Mouse (Mus musculus): ENCODE data around the gene Slc4a1. TPM values are rescaled to one million over a fixed set of nuclear protein-coding genes. Genes with fewer than 3 reads are reported as not detected.

The Slc4a1 gene
- total and polyA plus RNA-seq, 2 experiments = 0.10 to 0.65 TPM

- 21% methylated on average over 3 of the region's 3 CpGs for WGBS
- Histone ChIP-seq H3K36me3 (ENCODE audit: control insufficient read depth, insufficient read depth, low read length) (no peaks in the 10 kb centered on the region), H3K4me3 (ENCODE audit: insufficient read depth, low read depth, low read length) (no peak overlapping the region), H3K27ac (replicated peaks; ENCODE audit: insufficient read depth, low read depth, low read length) (peak overlapping the region; percentile 88), H3K9ac (ENCODE audit: low read depth, low read length) (peak overlapping the region; percentile 51), H3K4me1 (ENCODE audit: control insufficient read depth, insufficient read depth, low read length) (peaks cover 18% of the 10 kb centered on the region), H3K79me2 (ENCODE audit: control insufficient read depth, insufficient read depth, low read length) (peaks cover 7% of the 10 kb centered on the region; the same call in 1 of the 2 replicates), H3K27me3 (ENCODE audit: control insufficient read depth, insufficient read depth, low read length) (no peaks in the 10 kb centered on the region)
- DNase-seq (ENCODE audit: extremely low read depth, low read depth, low spot score) = peak; percentile 63
- no peak for TF ChIP-seq POLR2A (IDR thresholded peaks at IDR 0.05; ENCODE audit: extremely low read depth, insufficient read depth, low read length)
- no peak for TF ChIP-seq CTCF (IDR thresholded peaks at IDR 0.05; ENCODE audit: low read depth, low read length)
Measured at GRCm38 (mm10) chr11:102409795-102410330, 43.9 kb upstream of the Slc4a1 start.

GRCm38 (mm10) chr11:102408888-102409794, 43.1 kb upstream of the Slc4a1 start:
- TF ChIP-seq CTCF (IDR thresholded peaks at IDR 0.05; ENCODE audit: low read depth, low read length) (no peak), POLR2A (IDR thresholded peaks at IDR 0.05; ENCODE audit: extremely low read depth, insufficient read depth, low read length) (no peak)
- no peaks in the 10 kb centered on the region for H3K27me3 ChIP-seq (ENCODE audit: control insufficient read depth, insufficient read depth, low read length)
- H3K79me2 ChIP-seq (ENCODE audit: control insufficient read depth, insufficient read depth, low read length) = peaks cover 7% of the 10 kb centered on the region; the same call in 1 of the 2 replicates
- peaks cover under 1% of the 10 kb centered on the region; the same call in 1 of the 2 replicates for H3K36me3 ChIP-seq (ENCODE audit: control insufficient read depth, insufficient read depth, low read length)
- DNase-seq (ENCODE audit: extremely low read depth, low read depth, low spot score) = peak; percentile 81
- WGBS = 13% methylated on average over 15 of the region's 15 CpGs
- 0 out of 2 replicates have a peak overlapping the region, but pooled peaks have one; percentile 7 for H3K4me3 ChIP-seq (ENCODE audit: insufficient read depth, low read depth, low read length)
- peak overlapping the region; percentile 88 for H3K27ac ChIP-seq (replicated peaks; ENCODE audit: insufficient read depth, low read depth, low read length)
- peaks cover 23% of the 10 kb centered on the region for H3K4me1 ChIP-seq (ENCODE audit: control insufficient read depth, insufficient read depth, low read length)
- H3K9ac ChIP-seq (ENCODE audit: low read depth, low read length) = peak overlapping the region; percentile 53

- peaks cover 7% of the 10 kb centered on the region; the same call in 1 of the 2 replicates for H3K79me2 ChIP-seq (ENCODE audit: control insufficient read depth, insufficient read depth, low read length)
- TF ChIP-seq CTCF (IDR thresholded peaks at IDR 0.05; ENCODE audit: low read depth, low read length) (no peak), POLR2A (IDR thresholded peaks at IDR 0.05; ENCODE audit: extremely low read depth, insufficient read depth, low read length) (peak; percentile 82)
- under 1% methylated on average over 32 of the region's 32 CpGs for WGBS
- H3K27ac ChIP-seq (replicated peaks; ENCODE audit: insufficient read depth, low read depth, low read length) = peak overlapping the region; percentile 99
- H3K27me3 ChIP-seq (ENCODE audit: control insufficient read depth, insufficient read depth, low read length) = no peaks in the 10 kb centered on the region
- DNase-seq (ENCODE audit: extremely low read depth, low read depth, low spot score) = peak; percentile 98
- H3K9ac ChIP-seq (ENCODE audit: low read depth, low read length) = peak overlapping the region; percentile 89
- peaks cover 4% of the 10 kb centered on the region; the same call in 1 of the 2 replicates for H3K36me3 ChIP-seq (ENCODE audit: control insufficient read depth, insufficient read depth, low read length)
- H3K4me3 ChIP-seq (ENCODE audit: insufficient read depth, low read depth, low read length) = peak overlapping the region; percentile 84; the same call in 1 of the 2 replicates
- H3K4me1 ChIP-seq (ENCODE audit: control insufficient read depth, insufficient read depth, low read length) = peaks cover 26% of the 10 kb centered on the region
Measured at GRCm38 (mm10) chr11:102408344-102408876, 42.4 kb upstream of the Slc4a1 start.

GRCm38 (mm10) chr11:102407834-102408215, 41.8 kb upstream of the Slc4a1 start, which contains the start of gene Slc25a39:
Slc25a39 (minus strand) TSS chr11:102407946.
- Histone ChIP-seq H3K4me1 (ENCODE audit: control insufficient read depth, insufficient read depth, low read length) (peaks cover 26% of the 10 kb centered on the region), H3K27ac (replicated peaks; ENCODE audit: insufficient read depth, low read depth, low read length) (peak within 1 kb of the TSS; percentile 99), H3K9ac (ENCODE audit: low read depth, low read length) (peak within 1 kb of the TSS; percentile 97), H3K79me2 (ENCODE audit: control insufficient read depth, insufficient read depth, low read length) (peaks cover 7% of the 10 kb centered on the region; the same call in 1 of the 2 replicates), H3K36me3 (ENCODE audit: control insufficient read depth, insufficient read depth, low read length) (peaks cover 10% of the 10 kb centered on the region), H3K27me3 (ENCODE audit: control insufficient read depth, insufficient read depth, low read length) (no peaks in the 10 kb centered on the region), H3K4me3 (ENCODE audit: insufficient read depth, low read depth, low read length) (peak within 1 kb of the TSS; percentile 90)
- DNase-seq (ENCODE audit: extremely low read depth, low read depth, low spot score) = peak; percentile 84
- WGBS = under 1% methylated on average over 19 of the region's 19 CpGs
- TF ChIP-seq CTCF (IDR thresholded peaks at IDR 0.05; ENCODE audit: low read depth, low read length) = no peak
- no peak for TF ChIP-seq POLR2A (IDR thresholded peaks at IDR 0.05; ENCODE audit: extremely low read depth, insufficient read depth, low read length)

GRCm38 (mm10) chr11:102406900-102407833, 41.2 kb upstream of the Slc4a1 start:
- Histone ChIP-seq H3K36me3 (ENCODE audit: control insufficient read depth, insufficient read depth, low read length) (peaks cover 15% of the 10 kb centered on the region), H3K27me3 (ENCODE audit: control insufficient read depth, insufficient read depth, low read length) (no peaks in the 10 kb centered on the region), H3K27ac (replicated peaks; ENCODE audit: insufficient read depth, low read depth, low read length) (peak overlapping the region; percentile 99), H3K4me3 (ENCODE audit: insufficient read depth, low read depth, low read length) (peak overlapping the region; percentile 90), H3K79me2 (ENCODE audit: control insufficient read depth, insufficient read depth, low read length) (peaks cover 7% of the 10 kb centered on the region; the same call in 1 of the 2 replicates), H3K9ac (ENCODE audit: low read depth, low read length) (peak overlapping the region; percentile 97), H3K4me1 (ENCODE audit: control insufficient read depth, insufficient read depth, low read length) (peaks cover 26% of the 10 kb centered on the region)
- peak; percentile 90 for DNase-seq (ENCODE audit: extremely low read depth, low read depth, low spot score)
- under 1% methylated on average over 85 of the region's 85 CpGs for WGBS
- TF ChIP-seq CTCF (IDR thresholded peaks at IDR 0.05; ENCODE audit: low read depth, low read length) = no peak
- peak; percentile 59; the same call in 1 of the 2 replicates for TF ChIP-seq POLR2A (IDR thresholded peaks at IDR 0.05; ENCODE audit: extremely low read depth, insufficient read depth, low read length)

Measured in liver, adult 2 months (tissue).